Mouse (Mus musculus) lung, postnatal 14 days (tissue): ENCODE data around the gene BC048671.

Experiments
- DNase-seq: peaks from one replicate; pipeline ENCODE4 v3.0.0; 2021

Gene BC048671

GRCm38 (mm10) chr6:90300919-90301318 lies at the start of gene BC048671:
TSS of gene BC048671 (plus strand) at chr6:90301219.
- DNase-seq: no peak

GRCm38 (mm10) chr6:90288265-90288664 lies 12.8 kb upstream of the BC048671 start:
- peak; percentile 5 for DNase-seq

- DNase-seq: no peak
These were observed 5.4 kb downstream of the BC048671 start for GRCm38 (mm10) chr6:90306315-90306975.

- DNase-seq: no peak
These were observed 8.1 kb downstream of the BC048671 start for GRCm38 (mm10) chr6:90308839-90309778.

GRCm38 (mm10) chr6:90315961-90316360 lies 14.9 kb downstream of the BC048671 start:
- no peak for DNase-seq

GRCm38 (mm10) chr6:90317510-90318258 lies 16.7 kb downstream of the BC048671 start:
- DNase-seq: no peak

- DNase-seq: no peak
These were observed 18.0 kb downstream of the BC048671 start for GRCm38 (mm10) chr6:90319019-90319418.

- no peak for DNase-seq
These were observed 18.6 kb downstream of the BC048671 start for GRCm38 (mm10) chr6:90319475-90320191.

- DNase-seq: no peak
These were observed 19.4 kb downstream of the BC048671 start for GRCm38 (mm10) chr6:90320429-90320828.

GRCm38 (mm10) chr6:90321811-90322210 lies 20.8 kb downstream of the BC048671 start:
- DNase-seq: no peak

GRCm38 (mm10) chr6:90324026-90324425 lies 23.0 kb downstream of the BC048671 start:
- no peak for DNase-seq

GRCm38 (mm10) chr6:90324463-90324862 lies 23.4 kb downstream of the BC048671 start:
- no peak for DNase-seq

- peak; percentile 20 for DNase-seq
These were observed 24.0 kb downstream of the BC048671 start, which contains the start of gene Chst13 for GRCm38 (mm10) chr6:90324991-90325390. TSS of gene Chst13 (minus strand) at chr6:90325185.

- DNase-seq: peak; percentile 5
These were observed 26.7 kb downstream of the BC048671 start for GRCm38 (mm10) chr6:90327670-90328069.

- DNase-seq: peak; percentile 40
These were observed 28.9 kb downstream of the BC048671 start for GRCm38 (mm10) chr6:90329953-90330352.

- no peak for DNase-seq
These were observed 31.8 kb downstream of the BC048671 start, which contains the start of gene Uroc1 for GRCm38 (mm10) chr6:90332561-90333425. TSS of gene Uroc1 (plus strand) at chr6:90333284.

- DNase-seq: no peak
These were observed 33.2 kb downstream of the BC048671 start for GRCm38 (mm10) chr6:90334244-90334643.

- no peak for DNase-seq
These were observed 41.3 kb downstream of the BC048671 start for GRCm38 (mm10) chr6:90342343-90342742.

- peak; percentile 8 for DNase-seq
These were observed 46.2 kb downstream of the BC048671 start for GRCm38 (mm10) chr6:90347183-90347582.

- DNase-seq: no peak
These were observed 47.5 kb downstream of the BC048671 start for GRCm38 (mm10) chr6:90348500-90348899.

- DNase-seq: no peak
These were observed 49.0 kb downstream of the BC048671 start for GRCm38 (mm10) chr6:90350011-90350410.
